Mouse (Mus musculus): ENCODE results near the gene Eif4h. TPM values are rescaled to one million over a fixed set of nuclear protein-coding genes. Genes with fewer than 3 reads are reported as not detected.

The Eif4h gene
- polyA plus RNA-seq, 1 experiment from 2014 or later, result 479 TPM

DNA sequence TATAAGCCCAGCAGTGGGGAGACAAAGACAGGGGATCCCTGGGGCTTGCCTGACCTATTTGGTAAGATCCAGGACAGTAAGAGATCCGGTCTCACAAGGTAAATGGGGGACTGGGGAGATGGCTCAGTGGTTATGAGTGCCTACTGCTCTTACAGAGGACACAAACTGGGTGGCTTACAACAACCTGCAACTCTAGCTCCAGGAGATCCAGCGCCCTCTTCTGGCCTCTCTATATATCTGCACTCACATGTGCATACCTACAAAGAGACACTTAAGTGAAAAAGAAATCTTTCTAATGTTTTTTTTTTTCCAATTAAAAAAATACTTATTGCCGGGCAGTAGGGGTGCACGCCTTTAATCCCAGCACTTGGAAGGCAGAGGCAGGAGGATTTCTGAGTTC lies 7.2 kb upstream of the Eif4h start:
- no peak for ATAC-seq (replicated peaks; ENCODE audit: insufficient number of reproducible peaks, low FRiP score, low TSS enrichment, low read depth)

DNA sequence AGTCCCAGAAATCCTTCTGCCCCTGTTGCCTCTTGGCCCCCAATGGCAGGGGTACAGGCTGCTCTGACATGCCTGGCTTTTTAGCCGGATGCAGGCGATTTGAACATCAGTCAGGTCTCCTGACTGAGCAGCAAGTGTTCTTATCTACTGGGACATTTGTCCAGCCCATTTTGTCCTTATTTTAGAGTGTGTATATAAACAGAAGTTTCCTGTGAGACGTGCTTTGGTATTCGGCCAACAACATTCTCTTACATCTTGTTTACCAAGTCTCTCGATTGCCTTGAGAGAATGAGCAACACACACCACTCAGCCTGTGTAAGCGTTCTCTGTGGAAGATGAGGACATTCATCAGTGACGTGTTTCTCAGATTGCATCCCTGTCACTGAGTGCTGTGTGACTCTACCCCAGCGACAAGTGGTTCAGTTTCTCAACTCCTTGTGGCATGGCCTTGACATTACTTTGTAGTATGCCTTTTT lies 5.4 kb upstream of the Eif4h start:
- Histone ChIP-seq H3K9me3 (replicated peaks; ENCODE audit: control insufficient read depth, low read length) (no peaks in the 10 kb centered on the region), H3K4me1 (ENCODE audit: control insufficient read depth, insufficient read depth, low read length) (no peaks in the 10 kb centered on the region)

More for the DNA sequence above, 7.2 kb upstream of the Eif4h start:
- H3K9me3 ChIP-seq (replicated peaks; ENCODE audit: control insufficient read depth, low read length), result no peaks in the 10 kb centered on the region
- no peaks in the 10 kb centered on the region for H3K4me1 ChIP-seq (ENCODE audit: control insufficient read depth, insufficient read depth, low read length)
- H3K4me2 ChIP-seq (ENCODE audit: low read depth, low read length), result no peak overlapping the region
- H3K36me3 ChIP-seq (replicated peaks; ENCODE audit: control insufficient read depth, insufficient read depth, low read depth, low read length), result no peaks in the 10 kb centered on the region
- WGBS, result 78% methylated on average over 4 of the region's 4 CpGs
- H3K27me3 ChIP-seq (ENCODE audit: control insufficient read depth, insufficient read depth, low read length), result no peaks in the 10 kb centered on the region
- H3K9ac ChIP-seq (replicated peaks; ENCODE audit: low read length), result no peak overlapping the region
- no peak overlapping the region for H3K4me3 ChIP-seq (ENCODE audit: low read depth, low read length)
- no peak overlapping the region for H3K27ac ChIP-seq (replicated peaks; ENCODE audit: low read depth, low read length)
- DNase-seq (ENCODE audit: low spot score), result no peak

DNA sequence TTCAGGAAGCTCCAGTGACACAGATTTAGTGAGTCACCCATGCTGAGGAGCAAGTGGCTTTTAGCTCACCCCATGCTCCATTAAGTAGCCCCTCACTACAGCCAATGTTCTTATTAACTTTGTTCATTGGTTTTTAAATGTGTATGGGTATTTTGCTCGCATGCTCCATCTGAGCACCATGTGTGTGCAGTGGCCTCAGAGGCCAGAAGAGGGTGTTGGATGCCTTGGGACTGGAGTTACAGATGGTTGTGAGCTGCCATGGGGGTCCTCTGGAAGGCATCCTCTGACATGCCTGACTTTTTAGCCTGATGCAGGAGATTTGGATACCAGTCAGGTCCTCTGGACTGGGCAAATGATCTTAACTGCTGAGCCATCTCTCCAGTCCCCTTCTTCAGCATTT lies 4.8 kb upstream of the Eif4h start:
- Histone ChIP-seq H3K4me1 (ENCODE audit: control insufficient read depth, insufficient read depth, low read length) (no peaks in the 10 kb centered on the region), H3K27me3 (ENCODE audit: control insufficient read depth, insufficient read depth, low read length) (no peaks in the 10 kb centered on the region), H3K9me3 (replicated peaks; ENCODE audit: control insufficient read depth, low read length) (no peaks in the 10 kb centered on the region), H3K36me3 (replicated peaks; ENCODE audit: control insufficient read depth, insufficient read depth, low read depth, low read length) (no peaks in the 10 kb centered on the region), H3K9ac (replicated peaks; ENCODE audit: low read length) (no peak overlapping the region), H3K4me2 (ENCODE audit: low read depth, low read length) (no peak overlapping the region), H3K4me3 (ENCODE audit: low read depth, low read length) (no peak overlapping the region), H3K27ac (replicated peaks; ENCODE audit: low read depth, low read length) (no peak overlapping the region)
- WGBS, result 87% methylated on average over 1 of the region's 1 CpGs
- no peak for ATAC-seq (replicated peaks; ENCODE audit: insufficient number of reproducible peaks, low FRiP score, low TSS enrichment, low read depth)
- no peak for DNase-seq (ENCODE audit: low spot score)

More for the DNA sequence above, 5.4 kb upstream of the Eif4h start:
- WGBS, result 76% methylated on average over 8 of the region's 8 CpGs
- Histone ChIP-seq H3K4me2 (ENCODE audit: low read depth, low read length) (no peak overlapping the region), H3K36me3 (replicated peaks; ENCODE audit: control insufficient read depth, insufficient read depth, low read depth, low read length) (no peaks in the 10 kb centered on the region), H3K9ac (replicated peaks; ENCODE audit: low read length) (no peak overlapping the region), H3K27ac (replicated peaks; ENCODE audit: low read depth, low read length) (no peak overlapping the region), H3K4me3 (ENCODE audit: low read depth, low read length) (no peak overlapping the region), H3K27me3 (ENCODE audit: control insufficient read depth, insufficient read depth, low read length) (no peaks in the 10 kb centered on the region)
- no peak for ATAC-seq (replicated peaks; ENCODE audit: insufficient number of reproducible peaks, low FRiP score, low TSS enrichment, low read depth)
- DNase-seq (ENCODE audit: low spot score), result no peak

DNA sequence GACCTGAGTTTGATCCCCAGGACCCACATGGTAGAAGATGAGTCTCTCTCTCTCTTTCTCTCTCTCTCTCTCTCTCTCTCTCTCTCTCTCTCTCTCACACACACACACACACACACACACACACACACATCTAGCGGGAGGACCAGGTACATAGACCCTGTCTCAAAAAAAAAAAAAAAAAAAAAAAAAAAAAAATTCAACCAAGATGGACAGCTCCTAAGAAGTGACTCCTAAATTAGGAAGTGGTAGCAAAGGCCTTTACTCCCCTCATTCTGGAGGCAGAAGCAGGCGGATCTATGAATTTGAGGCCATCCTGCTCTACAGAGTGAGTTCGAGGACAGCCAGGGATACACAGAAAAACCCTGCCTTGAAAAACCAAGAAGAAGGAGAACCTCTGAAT lies 1.1 kb upstream of the Eif4h start:
- peaks cover 5% of the 10 kb centered on the region; the same call in 1 of the 2 replicates for H3K36me3 ChIP-seq (replicated peaks; ENCODE audit: control insufficient read depth, insufficient read depth, low read depth, low read length)
- no peak for DNase-seq (ENCODE audit: low spot score)
- no peak overlapping the region for H3K27ac ChIP-seq (replicated peaks; ENCODE audit: low read depth, low read length)
- WGBS, result 94% methylated on average over 3 of the region's 3 CpGs
- H3K9ac ChIP-seq (replicated peaks; ENCODE audit: low read length), result no peak overlapping the region
- no peaks in the 10 kb centered on the region for H3K9me3 ChIP-seq (replicated peaks; ENCODE audit: control insufficient read depth, low read length)
- ATAC-seq (replicated peaks; ENCODE audit: insufficient number of reproducible peaks, low FRiP score, low TSS enrichment, low read depth), result no peak
- no peak overlapping the region for H3K4me3 ChIP-seq (ENCODE audit: low read depth, low read length)
- no peak overlapping the region for H3K4me2 ChIP-seq (ENCODE audit: low read depth, low read length)
- H3K27me3 ChIP-seq (ENCODE audit: control insufficient read depth, insufficient read depth, low read length), result no peaks in the 10 kb centered on the region
- H3K4me1 ChIP-seq (ENCODE audit: control insufficient read depth, insufficient read depth, low read length), result no peaks in the 10 kb centered on the region

GRCm38 (mm10) chr5:134638461-134639268 lies 625 bp downstream of the Eif4h start:
- under 1% methylated on average over 70 of the region's 85 CpGs for WGBS
- peak; percentile 68 for ATAC-seq (replicated peaks; ENCODE audit: insufficient number of reproducible peaks, low FRiP score, low TSS enrichment, low read depth)
- Histone ChIP-seq H3K4me1 (ENCODE audit: control insufficient read depth, insufficient read depth, low read length) (no peaks in the 10 kb centered on the region), H3K27ac (replicated peaks; ENCODE audit: low read depth, low read length) (peak overlapping the region; percentile 82), H3K27me3 (ENCODE audit: control insufficient read depth, insufficient read depth, low read length) (no peaks in the 10 kb centered on the region), H3K36me3 (replicated peaks; ENCODE audit: control insufficient read depth, insufficient read depth, low read depth, low read length) (peaks cover 5% of the 10 kb centered on the region; the same call in 1 of the 2 replicates), H3K9ac (replicated peaks; ENCODE audit: low read length) (peak overlapping the region; percentile 99), H3K4me3 (ENCODE audit: low read depth, low read length) (peak overlapping the region; percentile 94), H3K4me2 (ENCODE audit: low read depth, low read length) (peak overlapping the region; percentile 65), H3K9me3 (replicated peaks; ENCODE audit: control insufficient read depth, low read length) (no peaks in the 10 kb centered on the region)
- peak; percentile 39 for DNase-seq (ENCODE audit: low spot score)

DNA sequence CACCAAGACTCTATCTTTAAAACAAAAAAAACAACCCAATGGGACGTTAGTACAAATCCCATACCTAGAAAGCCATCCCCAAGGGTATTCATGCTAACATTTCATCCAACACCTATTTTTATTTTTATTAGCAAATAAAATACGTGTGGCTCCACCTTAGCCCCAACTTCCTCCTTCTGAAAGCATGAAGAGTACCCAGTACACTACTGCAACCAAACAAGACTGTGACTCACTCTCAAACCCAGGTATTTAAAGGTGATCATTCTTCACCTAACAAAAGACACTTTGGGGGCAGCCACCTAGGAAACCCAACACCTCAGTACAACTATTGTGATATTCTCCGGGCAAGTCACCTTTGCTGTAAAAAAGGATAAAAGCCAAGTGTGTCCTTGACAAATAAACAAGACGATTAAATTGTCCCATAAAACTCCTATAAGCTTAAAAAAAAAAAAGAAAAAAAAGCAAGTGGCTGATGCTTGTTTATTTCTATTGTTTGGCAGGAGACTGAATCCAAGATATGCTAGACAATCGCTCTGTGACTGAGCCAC lies 1.4 kb downstream of the Eif4h start:
- Histone ChIP-seq H3K4me1 (ENCODE audit: control insufficient read depth, insufficient read depth, low read length) (no peaks in the 10 kb centered on the region), H3K4me3 (ENCODE audit: low read depth, low read length) (peak overlapping the region; percentile 94), H3K9me3 (replicated peaks; ENCODE audit: control insufficient read depth, low read length) (no peaks in the 10 kb centered on the region), H3K27me3 (ENCODE audit: control insufficient read depth, insufficient read depth, low read length) (no peaks in the 10 kb centered on the region), H3K36me3 (replicated peaks; ENCODE audit: control insufficient read depth, insufficient read depth, low read depth, low read length) (peaks cover 5% of the 10 kb centered on the region), H3K4me2 (ENCODE audit: low read depth, low read length) (peak overlapping the region; percentile 65), H3K27ac (replicated peaks; ENCODE audit: low read depth, low read length) (no peak overlapping the region; the same call in 1 of the 2 replicates), H3K9ac (replicated peaks; ENCODE audit: low read length) (peak overlapping the region; percentile 99)
- 32% methylated on average over 5 of the region's 5 CpGs for WGBS
- ATAC-seq (replicated peaks; ENCODE audit: insufficient number of reproducible peaks, low FRiP score, low TSS enrichment, low read depth) (no peak), DNase-seq (ENCODE audit: low spot score) (no peak)

- Histone ChIP-seq H3K36me3 (replicated peaks; ENCODE audit: control insufficient read depth, insufficient read depth, low read depth, low read length) (peaks cover 5% of the 10 kb centered on the region), H3K4me2 (ENCODE audit: low read depth, low read length) (no peak overlapping the region), H3K4me1 (ENCODE audit: control insufficient read depth, insufficient read depth, low read length) (no peaks in the 10 kb centered on the region), H3K27ac (replicated peaks; ENCODE audit: low read depth, low read length) (no peak overlapping the region), H3K27me3 (ENCODE audit: control insufficient read depth, insufficient read depth, low read length) (no peaks in the 10 kb centered on the region), H3K9me3 (replicated peaks; ENCODE audit: control insufficient read depth, low read length) (no peaks in the 10 kb centered on the region), H3K9ac (replicated peaks; ENCODE audit: low read length) (no peak overlapping the region), H3K4me3 (ENCODE audit: low read depth, low read length) (no peak overlapping the region)
- no peak for DNase-seq (ENCODE audit: low spot score)
- no peak for ATAC-seq (replicated peaks; ENCODE audit: insufficient number of reproducible peaks, low FRiP score, low TSS enrichment, low read depth)
- WGBS, result 77% methylated on average over 2 of the region's 2 CpGs
Measured at GRCm38 (mm10) chr5:134632841-134633240, 6.4 kb downstream of the Eif4h start.

DNA sequence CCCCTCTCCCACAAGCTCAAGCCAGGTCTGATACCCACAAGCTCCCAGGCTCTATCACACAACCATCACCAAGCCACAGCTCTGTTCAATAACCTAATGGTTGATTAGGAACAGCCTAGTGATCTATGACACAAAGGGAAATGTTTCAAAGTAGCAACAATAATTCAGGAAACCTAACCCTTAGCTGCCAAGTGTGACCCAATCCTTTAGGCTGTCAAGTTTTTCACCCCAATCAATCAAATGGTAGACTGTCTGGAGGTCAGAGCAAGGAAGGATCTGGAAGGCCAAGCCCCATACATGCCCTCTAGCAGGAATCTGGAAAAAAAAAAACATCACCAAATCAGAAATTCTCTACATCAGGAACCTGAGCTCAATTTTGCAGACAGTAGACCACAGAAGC lies 8.5 kb downstream of the Eif4h start:
- no peaks in the 10 kb centered on the region for H3K9me3 ChIP-seq (replicated peaks; ENCODE audit: control insufficient read depth, low read length)
- H3K27ac ChIP-seq (replicated peaks; ENCODE audit: low read depth, low read length), result no peak overlapping the region
- H3K4me1 ChIP-seq (ENCODE audit: control insufficient read depth, insufficient read depth, low read length), result no peaks in the 10 kb centered on the region
- H3K4me2 ChIP-seq (ENCODE audit: low read depth, low read length), result no peak overlapping the region
- H3K27me3 ChIP-seq (ENCODE audit: control insufficient read depth, insufficient read depth, low read length), result no peaks in the 10 kb centered on the region
- H3K36me3 ChIP-seq (replicated peaks; ENCODE audit: control insufficient read depth, insufficient read depth, low read depth, low read length), result peaks cover 2% of the 10 kb centered on the region
- no peak overlapping the region for H3K4me3 ChIP-seq (ENCODE audit: low read depth, low read length)
- DNase-seq (ENCODE audit: low spot score) (no peak), ATAC-seq (replicated peaks; ENCODE audit: insufficient number of reproducible peaks, low FRiP score, low TSS enrichment, low read depth) (no peak)
- H3K9ac ChIP-seq (replicated peaks; ENCODE audit: low read length), result no peak overlapping the region

Data from embryonic facial prominence, embryonic 11.5 days (tissue).